Mouse (Mus musculus): ENCODE measurements at regions not wholly inside any gene's neighbourhood (a gene's known extent, or its start where the extent isn't known, plus 50 kb on each side); places are given as distances from the start of the nearest gene placed in this dataset.
"Not testable (repeated sequence)": the region's sequence is repeated elsewhere in the genome, so short reads cannot be mapped to it uniquely, and the experiment has no call there.

DNA sequence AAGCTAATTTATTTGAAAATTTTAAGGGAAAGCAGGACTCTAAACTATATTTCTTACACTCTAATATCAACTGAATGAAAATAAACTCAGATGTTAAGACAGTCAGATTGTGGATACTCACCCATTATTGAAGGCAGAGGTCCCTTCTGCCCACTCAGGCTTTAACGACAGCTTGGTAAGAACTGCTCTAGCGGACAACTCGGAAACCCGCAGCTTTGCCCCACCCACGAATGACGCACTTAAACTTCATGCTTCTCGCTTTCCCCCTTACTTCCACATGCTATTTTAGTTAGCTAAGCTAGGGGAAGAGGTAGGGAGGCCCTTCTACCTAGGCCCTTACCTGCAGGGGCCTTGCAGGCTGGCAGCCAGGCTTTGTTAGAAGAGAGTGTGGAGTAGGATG is 50.8 kb upstream of the Elmo1 start:
- Histone ChIP-seq H3K4me3 (replicated peaks; ENCODE audit: low read length) (no peak overlapping the region), H3K27me3 (ENCODE audit: insufficient read depth, low read length) (no peaks in the 10 kb centered on the region), H3K4me1 (replicated peaks; ENCODE audit: low read depth, low read length) (peaks cover 43% of the 10 kb centered on the region), H3K36me3 (ENCODE audit: insufficient read depth, low read length) (no peaks in the 10 kb centered on the region), H3K9me3 (ENCODE audit: low read length) (peaks cover 9% of the 10 kb centered on the region)
- TF ChIP-seq POU5F1 (IDR thresholded peaks at IDR 0.05; ENCODE audit: borderline replicate concordance, low read length) (no peak), NANOG (IDR thresholded peaks at IDR 0.05; ENCODE audit: borderline replicate concordance, low read length) (no peak), CTCF (conservative IDR thresholded peaks at IDR 0.05; ENCODE audit: low read length) (no peak)

DNA sequence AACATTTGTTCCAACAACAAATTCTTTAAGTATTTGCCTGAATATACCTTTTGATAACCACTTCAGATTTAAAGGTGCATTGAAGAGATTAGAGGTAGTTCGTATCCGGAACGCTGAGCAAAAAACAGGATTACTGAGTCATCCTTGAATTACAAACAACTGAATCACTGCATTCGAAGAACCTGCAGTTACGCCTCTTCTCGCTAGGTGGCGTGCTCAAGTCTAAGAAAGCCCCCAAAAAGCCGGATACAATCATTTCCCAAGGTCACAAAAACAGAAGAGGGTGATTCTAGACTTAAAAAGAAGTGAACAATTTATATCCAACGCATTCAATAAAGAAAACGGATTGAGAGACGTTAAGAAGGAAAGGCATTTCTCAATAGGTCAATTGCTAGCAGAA is 51.9 kb upstream of the Elmo1 start:
- no peaks in the 10 kb centered on the region for H3K36me3 ChIP-seq (ENCODE audit: insufficient read depth, low read length)
- peaks cover 40% of the 10 kb centered on the region for H3K4me1 ChIP-seq (replicated peaks; ENCODE audit: low read depth, low read length)
- no peaks in the 10 kb centered on the region for H3K27me3 ChIP-seq (ENCODE audit: insufficient read depth, low read length)
- H3K9me3 ChIP-seq (ENCODE audit: low read length), result peaks cover 9% of the 10 kb centered on the region
- TF ChIP-seq POU5F1 (IDR thresholded peaks at IDR 0.05; ENCODE audit: borderline replicate concordance, low read length), result no peak
- TF ChIP-seq CTCF (conservative IDR thresholded peaks at IDR 0.05; ENCODE audit: low read length), result peak; percentile 90
- H3K4me3 ChIP-seq (replicated peaks; ENCODE audit: low read length), result no peak overlapping the region

- Histone ChIP-seq H3K4me3 (replicated peaks; ENCODE audit: low read length) (no peak overlapping the region), H3K27me3 (ENCODE audit: insufficient read depth, low read length) (no peaks in the 10 kb centered on the region), H3K9me3 (ENCODE audit: low read length) (peaks cover 9% of the 10 kb centered on the region), H3K36me3 (ENCODE audit: insufficient read depth, low read length) (no peaks in the 10 kb centered on the region), H3K4me1 (replicated peaks; ENCODE audit: low read depth, low read length) (peaks cover 35% of the 10 kb centered on the region)
- TF ChIP-seq POU5F1 (IDR thresholded peaks at IDR 0.05; ENCODE audit: borderline replicate concordance, low read length), result no peak
- TF ChIP-seq NANOG (IDR thresholded peaks at IDR 0.05; ENCODE audit: borderline replicate concordance, low read length), result no peak
- TF ChIP-seq CTCF (conservative IDR thresholded peaks at IDR 0.05; ENCODE audit: low read length), result no peak
Measured at GRCm38 (mm10) chr13:20037436-20037835, 53.0 kb upstream of the Elmo1 start.

GRCm38 (mm10) chr13:20033937-20034735 is 56.3 kb upstream of the Elmo1 start:
- H3K27me3 ChIP-seq (ENCODE audit: insufficient read depth, low read length), result no peaks in the 10 kb centered on the region
- no peak overlapping the region for H3K4me3 ChIP-seq (replicated peaks; ENCODE audit: low read length)
- no peaks in the 10 kb centered on the region for H3K36me3 ChIP-seq (ENCODE audit: insufficient read depth, low read length)
- TF ChIP-seq CTCF (conservative IDR thresholded peaks at IDR 0.05; ENCODE audit: low read length), result no peak
- peaks cover 9% of the 10 kb centered on the region for H3K9me3 ChIP-seq (ENCODE audit: low read length)
- H3K4me1 ChIP-seq (replicated peaks; ENCODE audit: low read depth, low read length), result peaks cover 9% of the 10 kb centered on the region

GRCm38 (mm10) chr13:20031660-20032059 is 58.7 kb upstream of the Elmo1 start:
- Histone ChIP-seq H3K9me3 (ENCODE audit: low read length) (peaks cover 6% of the 10 kb centered on the region), H3K27me3 (ENCODE audit: insufficient read depth, low read length) (no peaks in the 10 kb centered on the region), H3K36me3 (ENCODE audit: insufficient read depth, low read length) (no peaks in the 10 kb centered on the region), H3K4me1 (replicated peaks; ENCODE audit: low read depth, low read length) (no peaks in the 10 kb centered on the region), H3K4me3 (replicated peaks; ENCODE audit: low read length) (no peak overlapping the region)
- TF ChIP-seq CTCF (conservative IDR thresholded peaks at IDR 0.05; ENCODE audit: low read length) (no peak), NANOG (IDR thresholded peaks at IDR 0.05; ENCODE audit: borderline replicate concordance, low read length) (no peak), POU5F1 (IDR thresholded peaks at IDR 0.05; ENCODE audit: borderline replicate concordance, low read length) (no peak)

DNA sequence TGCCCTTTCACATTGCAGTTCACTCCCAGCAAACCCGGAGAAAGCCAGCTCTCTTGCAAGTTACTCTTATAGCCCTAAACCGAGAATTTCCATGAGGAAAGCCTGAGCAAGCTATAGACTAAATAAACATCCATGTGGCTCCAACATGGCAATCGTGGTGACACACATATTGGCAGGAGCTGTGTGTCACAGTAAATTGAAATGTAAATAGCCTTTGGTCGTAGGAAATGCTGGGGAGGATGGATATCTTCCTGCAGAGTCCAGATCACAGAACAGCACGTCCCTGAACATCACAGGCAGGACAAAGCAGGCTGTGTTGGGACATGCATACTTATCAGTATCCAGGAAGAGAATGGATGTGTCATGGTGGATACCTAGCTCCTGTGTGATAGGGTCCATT is 59.3 kb upstream of the Elmo1 start:
- no peaks in the 10 kb centered on the region for H3K4me1 ChIP-seq (replicated peaks; ENCODE audit: low read depth, low read length)
- H3K4me3 ChIP-seq (replicated peaks; ENCODE audit: low read length), result no peak overlapping the region
- no peaks in the 10 kb centered on the region for H3K36me3 ChIP-seq (ENCODE audit: insufficient read depth, low read length)
- peaks cover 1% of the 10 kb centered on the region for H3K9me3 ChIP-seq (ENCODE audit: low read length)
- H3K27me3 ChIP-seq (ENCODE audit: insufficient read depth, low read length), result no peaks in the 10 kb centered on the region
- no peak for TF ChIP-seq POU5F1 (IDR thresholded peaks at IDR 0.05; ENCODE audit: borderline replicate concordance, low read length)
- TF ChIP-seq CTCF (conservative IDR thresholded peaks at IDR 0.05; ENCODE audit: low read length), result no peak
- TF ChIP-seq NANOG (IDR thresholded peaks at IDR 0.05; ENCODE audit: borderline replicate concordance, low read length), result no peak

- H3K4me1 ChIP-seq (replicated peaks; ENCODE audit: low read depth, low read length), result no peaks in the 10 kb centered on the region
- no peaks in the 10 kb centered on the region; the same call in 1 of the 2 replicates for H3K27me3 ChIP-seq (ENCODE audit: insufficient read depth, low read length)
- no peaks in the 10 kb centered on the region for H3K9me3 ChIP-seq (ENCODE audit: low read length)
- no peak overlapping the region for H3K4me3 ChIP-seq (replicated peaks; ENCODE audit: low read length)
- no peak for TF ChIP-seq POU5F1 (IDR thresholded peaks at IDR 0.05; ENCODE audit: borderline replicate concordance, low read length)
- TF ChIP-seq NANOG (IDR thresholded peaks at IDR 0.05; ENCODE audit: borderline replicate concordance, low read length), result no peak
- TF ChIP-seq CTCF (conservative IDR thresholded peaks at IDR 0.05; ENCODE audit: low read length), result no peak
- no peaks in the 10 kb centered on the region for H3K36me3 ChIP-seq (ENCODE audit: insufficient read depth, low read length)
Measured at GRCm38 (mm10) chr13:20026612-20027011, 63.8 kb upstream of the Elmo1 start.

- H3K9me3 ChIP-seq (ENCODE audit: low read length); H3K36me3 ChIP-seq (ENCODE audit: insufficient read depth, low read length): not testable (repeated sequence)
Measured at GRCm38 (mm10) chr13:20016454-20016853, 73.9 kb upstream of the Elmo1 start.

GRCm38 (mm10) chr13:20012621-20013020 is 77.8 kb upstream of the Elmo1 start:
- TF ChIP-seq NANOG (IDR thresholded peaks at IDR 0.05; ENCODE audit: borderline replicate concordance, low read length) (no peak), POU5F1 (IDR thresholded peaks at IDR 0.05; ENCODE audit: borderline replicate concordance, low read length) (no peak), CTCF (conservative IDR thresholded peaks at IDR 0.05; ENCODE audit: low read length) (no peak)
- no peaks in the 10 kb centered on the region for H3K36me3 ChIP-seq (ENCODE audit: insufficient read depth, low read length)
- no peak overlapping the region for H3K4me3 ChIP-seq (replicated peaks; ENCODE audit: low read length)
- H3K4me1 ChIP-seq (replicated peaks; ENCODE audit: low read depth, low read length), result peaks cover 5% of the 10 kb centered on the region; the same call in 1 of the 2 replicates
- H3K9me3 ChIP-seq (ENCODE audit: low read length), result no peaks in the 10 kb centered on the region
- H3K27me3 ChIP-seq (ENCODE audit: insufficient read depth, low read length), result no peaks in the 10 kb centered on the region

More at GRCm38 (mm10) chr13:20016454-20016853, 73.9 kb upstream of the Elmo1 start:
- peak overlapping the region; percentile 63 for H3K4me3 ChIP-seq (replicated peaks; ENCODE audit: low read length)
- H3K4me1 ChIP-seq (replicated peaks; ENCODE audit: low read depth, low read length); H3K27me3 ChIP-seq (ENCODE audit: insufficient read depth, low read length): not testable (repeated sequence)

All from E14TG2a.4 (cell line).